8 mouse cellular contexts compared by ENCODE assay signal in the genomic region with DNA sequence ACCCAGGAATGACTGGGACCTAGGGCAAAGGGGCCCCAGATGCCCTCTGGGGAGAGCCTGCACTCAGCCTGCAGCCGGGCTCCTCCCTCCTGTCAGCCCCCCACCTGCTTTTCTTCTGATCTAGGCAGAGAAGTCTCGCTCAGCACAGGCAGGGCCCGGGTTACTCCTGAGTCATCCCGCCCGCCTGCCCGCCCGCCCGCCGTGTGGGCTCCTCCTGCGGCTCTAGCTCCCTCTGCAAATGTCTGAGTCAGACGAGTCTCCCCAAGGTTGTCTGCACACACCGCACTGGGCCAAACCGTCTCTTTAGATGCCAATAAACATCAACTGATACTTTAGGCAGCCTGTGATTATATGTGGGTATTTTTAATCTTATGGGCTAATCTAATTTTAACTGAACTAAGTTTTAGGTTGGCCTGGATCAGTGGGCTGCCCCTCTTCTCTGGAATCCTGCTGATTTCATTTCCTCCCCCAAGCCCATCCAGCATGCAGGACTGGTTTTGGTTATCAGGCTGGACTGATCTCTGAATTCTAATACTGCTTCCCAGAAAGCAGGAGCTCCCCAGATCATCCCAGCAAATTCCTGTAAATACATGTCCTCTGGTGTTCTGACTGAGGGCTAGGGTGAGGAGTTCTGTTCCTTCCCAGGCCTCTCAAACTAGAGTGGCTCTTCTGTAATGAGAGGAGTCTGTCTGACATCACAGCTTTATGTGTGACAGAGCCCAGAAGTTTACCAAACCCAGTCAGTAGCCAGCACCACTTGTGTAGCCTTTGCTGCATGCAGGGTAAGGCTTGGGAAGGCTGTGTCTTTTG. TPM values are rescaled to one million over a fixed set of nuclear protein-coding genes. Genes with fewer than 3 reads are reported as not detected.
DNase-seq lines count a peak whose midpoint lies in the region; ATAC-seq and TF ChIP-seq lines count a peak whose summit lies in the region.

No protein-coding gene starts in this region.

- peak; percentile 66 for DNase-seq in ovary, adult 18-20 months (ENCODE audit: low spot score)
- DNase-seq in ovary, postnatal 10 days (ENCODE audit: low spot score), result no peak
- peak; percentile 88 for DNase-seq in adrenal gland, adult 2 months
- peak; percentile 66 for DNase-seq in embryo, embryonic 9.5 days (ENCODE audit: extremely low spot score)
- peak; percentile 52 for DNase-seq in thymus, adult 2 months
- no peak for DNase-seq in urinary bladder, postnatal 36 days (ENCODE audit: low spot score in 2 of 2)

- H3K9me3 ChIP-seq in heart, embryonic 16.5 days (replicated peaks; ENCODE audit: control insufficient read depth, low read length), result no peaks in the 10 kb centered on the region

- peak overlapping the region; percentile 76 for H3K27ac ChIP-seq in heart, embryonic 16.5 days (ENCODE audit: low read length)
- H3K27ac ChIP-seq in thymus, adult 2 months (ENCODE audit: control insufficient read depth, insufficient read depth, low read length), result no peak overlapping the region

- TF ChIP-seq CTCF in thymus, adult 2 months (IDR thresholded peaks at IDR 0.05; ENCODE audit: borderline replicate concordance, control insufficient read depth, extremely low read depth, insufficient read depth, low read length, poor library complexity), result no peak

- peak; percentile 73 for ATAC-seq in heart, embryonic 16.5 days (replicated peaks; ENCODE audit: extremely low read depth, insufficient read depth, low FRiP score)
- ATAC-seq in megakaryocyte-erythroid progenitor cell, adult 5-6 weeks (replicated peaks; ENCODE audit: low FRiP score, low TSS enrichment, poor library complexity, severe bottlenecking), result peak; percentile 48

- 17% methylated on average over 13 of the region's 13 CpGs for WGBS in heart, embryonic 16.5 days
- WGBS in thymus, adult 2 months, result 2% methylated on average over 13 of the region's 13 CpGs

- H3K4me1 ChIP-seq in heart, embryonic 16.5 days (ENCODE audit: control insufficient read depth, insufficient read depth, low read length), result peaks cover 49% of the 10 kb centered on the region
- H3K4me1 ChIP-seq in thymus, adult 2 months (replicated peaks; ENCODE audit: control insufficient read depth, insufficient read depth, low read length), result peaks cover 32% of the 10 kb centered on the region

- H3K4me3 ChIP-seq in heart, embryonic 16.5 days (ENCODE audit: low read length), result no peak overlapping the region
- no peak overlapping the region for H3K4me3 ChIP-seq in thymus, adult 2 months (ENCODE audit: control insufficient read depth, insufficient read depth, low read length)

- H3K4me2 ChIP-seq in heart, embryonic 16.5 days (ENCODE audit: low read depth, low read length), result peak overlapping the region; percentile 32

- no peaks in the 10 kb centered on the region; the same call in 1 of the 2 replicates for H3K36me3 ChIP-seq in heart, embryonic 16.5 days (ENCODE audit: control insufficient read depth, insufficient read depth)
- H3K36me3 ChIP-seq in thymus, adult 2 months (ENCODE audit: control insufficient read depth, insufficient read depth, low read length), result no peaks in the 10 kb centered on the region

- peak overlapping the region; percentile 59 for H3K9ac ChIP-seq in heart, embryonic 16.5 days (ENCODE audit: low read length)

- no peak for TF ChIP-seq POLR2A in thymus, adult 2 months (IDR thresholded peaks at IDR 0.05; ENCODE audit: control insufficient read depth, extremely low read depth, insufficient read depth, low read length, poor library complexity)

- H3K27me3 ChIP-seq in heart, embryonic 16.5 days (ENCODE audit: control insufficient read depth, insufficient read depth, low read length), result no peaks in the 10 kb centered on the region
- H3K27me3 ChIP-seq in thymus, adult 2 months (ENCODE audit: control insufficient read depth, insufficient read depth, low read length), result no peaks in the 10 kb centered on the region

RNA-seq across cellular contexts. Expression of gene Slc9a1, which starts 8.9 kb away (rescaled TPM):
- total RNA-seq in adrenal gland, adult 2 months (2021), result 10 to 100 TPM; 57.8 to 69.0 TPM
- polyA plus RNA-seq in adrenal gland, adult 2 months (2012; rRNA removed), result 104 and 127 TPM in 2 replicates
- polyA plus RNA-seq in heart, embryonic 16.5 days (2015; fragmentation: Nextera tagmentation; extraction: Ambion mirVana), result 7.2 and 8.1 TPM in 2 replicates
- 31.8 and 33.1 TPM in 2 replicates for total RNA-seq in megakaryocyte-erythroid progenitor cell, adult 5-6 weeks (2014; fragmentation: Nextera tagmentation)
- 5.8 and 13.7 TPM in 2 replicates for total RNA-seq in megakaryocyte-erythroid progenitor cell, adult 5-6 weeks (2017)
- 77.9 and 89.8 TPM in 2 replicates for polyA plus RNA-seq in thymus, adult 2 months (2012; rRNA removed)

RNA-seq across cellular contexts. Expression of gene Wdtc1, which starts 25.2 kb away (rescaled TPM):
- total RNA-seq in adrenal gland, adult 2 months (2021), result 10 to 100 TPM; 56.3 to 56.9 TPM
- 75.2 and 83.0 TPM in 2 replicates for polyA plus RNA-seq in adrenal gland, adult 2 months (2012; rRNA removed)
- polyA plus RNA-seq in heart, embryonic 16.5 days (2015; fragmentation: Nextera tagmentation; extraction: Ambion mirVana), result 13.5 and 13.7 TPM in 2 replicates
- 15.3 and 18.6 TPM in 2 replicates for total RNA-seq in megakaryocyte-erythroid progenitor cell, adult 5-6 weeks (2014; fragmentation: Nextera tagmentation)
- total RNA-seq in megakaryocyte-erythroid progenitor cell, adult 5-6 weeks (2017), result 7.5 and 8.0 TPM in 2 replicates
- 107 and 124 TPM in 2 replicates for polyA plus RNA-seq in thymus, adult 2 months (2012; rRNA removed)

Comparison
In these comparisons a context has a peak if more than half of its experiments do, and no peak if none do; other contexts are left out.
1. DNase-seq: peak in ovary, adult 18-20 months (single experiment), adrenal gland, adult 2 months (single experiment), embryo, embryonic 9.5 days (single experiment) and thymus, adult 2 months (single experiment); none in ovary, postnatal 10 days (single experiment) and urinary bladder, postnatal 36 days (0 of 2).